Mouse (Mus musculus) frontal cortex, adult 2 months (tissue): ENCODE data around the gene Kalrn. TPM values are rescaled to one million over a fixed set of nuclear protein-coding genes. Genes with fewer than 3 reads are reported as not detected.
A peak's percentile ranks its signal among the peaks of the same experiment; 100 is the strongest.

ENCODE experiments used
- DNase-seq, 2 experiments: peaks; one replicate each; pipeline ENCODE4 v3.0.0; 2022; ENCODE audit warnings: low spot score in 1 of 2; ENCODE audit errors: extremely low spot score in 1 of 2
- polyA plus RNA-seq: library from polyadenylated mRNA; depleted of rRNA; stranded (reverse); fragments of >200 nt; gene quantifications from 2 replicates; pipeline ENCODE4 v1.2.3, GENCODE M21; 2012

Gene Kalrn
- polyA plus RNA-seq, 1 experiment: 177 TPM

GRCm38 (mm10) chr16:34134628-34135027 lies 438.7 kb downstream of the Kalrn start:
- peak; percentile 43 to 65 for DNase-seq

- DNase-seq: peak; percentile 79 to 90
Observed at GRCm38 (mm10) chr16:34125595-34125994, 447.7 kb downstream of the Kalrn start.

- DNase-seq: no peak
Observed at GRCm38 (mm10) chr16:34122486-34122885, 450.8 kb downstream of the Kalrn start.

GRCm38 (mm10) chr16:34121288-34121687 lies 452.0 kb downstream of the Kalrn start:
- DNase-seq: no peak

GRCm38 (mm10) chr16:34120801-34121201 lies 452.5 kb downstream of the Kalrn start:
- DNase-seq: peak; percentile 67 to 82

GRCm38 (mm10) chr16:34119844-34120243 lies 453.5 kb downstream of the Kalrn start:
- DNase-seq: no peak

- peak in 1 of 2 experiments; percentile 75 for DNase-seq
Observed at GRCm38 (mm10) chr16:34119370-34119769, 454.0 kb downstream of the Kalrn start.

GRCm38 (mm10) chr16:34114665-34115064 lies 458.7 kb downstream of the Kalrn start:
- peak in 1 of 2 experiments; percentile 85 for DNase-seq

- no peak for DNase-seq
Observed at GRCm38 (mm10) chr16:34113150-34113549, 460.2 kb downstream of the Kalrn start.

- no peak for DNase-seq
Observed at GRCm38 (mm10) chr16:34112490-34112889, 460.8 kb downstream of the Kalrn start.

GRCm38 (mm10) chr16:34110840-34111625 lies 462.3 kb downstream of the Kalrn start:
- DNase-seq: no peak

- DNase-seq: no peak
Observed at GRCm38 (mm10) chr16:34104427-34104826, 468.9 kb downstream of the Kalrn start.

- no peak for DNase-seq
Observed at GRCm38 (mm10) chr16:34102742-34103141, 470.6 kb downstream of the Kalrn start.

- DNase-seq: no peak
Observed at GRCm38 (mm10) chr16:34099795-34100194, 473.5 kb downstream of the Kalrn start.

GRCm38 (mm10) chr16:34095548-34096141 lies 477.7 kb downstream of the Kalrn start:
- DNase-seq: no peak

- DNase-seq: no peak
Observed at GRCm38 (mm10) chr16:34095093-34095465, 478.3 kb downstream of the Kalrn start.

GRCm38 (mm10) chr16:34094446-34095092 lies 478.8 kb downstream of the Kalrn start:
- DNase-seq: peak in 1 of 2 experiments; percentile 52

- DNase-seq: no peak
Observed at GRCm38 (mm10) chr16:34093734-34094445, 479.4 kb downstream of the Kalrn start.

GRCm38 (mm10) chr16:34089528-34090095 lies 483.7 kb downstream of the Kalrn start:
- no peak for DNase-seq

GRCm38 (mm10) chr16:34089022-34089421 lies 484.3 kb downstream of the Kalrn start:
- DNase-seq: no peak

GRCm38 (mm10) chr16:34088331-34088730 lies 485.0 kb downstream of the Kalrn start:
- no peak for DNase-seq
